Mouse (Mus musculus): ENCODE results near the gene Rnf145.

DNA sequence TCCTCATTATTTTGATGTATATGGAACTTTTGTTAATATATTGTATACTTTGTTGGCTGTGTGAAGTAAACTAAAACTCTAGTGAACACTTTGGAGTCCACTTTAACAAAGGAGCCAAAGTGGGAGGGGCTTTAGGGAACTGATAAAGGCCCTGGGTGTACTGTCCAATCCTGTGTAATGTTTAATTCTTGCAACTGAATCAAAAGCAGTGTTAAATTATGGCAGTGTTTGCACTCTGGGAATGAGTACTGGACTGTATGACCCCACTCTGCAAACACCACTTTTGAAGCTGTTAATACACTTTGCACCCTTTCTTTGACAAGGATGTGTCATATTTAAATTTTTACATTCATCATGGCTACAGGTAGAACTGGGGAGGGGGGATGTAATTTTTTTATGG, 46.2 kb downstream of the Rnf145 start:
- no peak for TF ChIP-seq CTCF (IDR thresholded peaks at IDR 0.05; ENCODE audit: low read depth)
- no peak for TF ChIP-seq EP300 (IDR thresholded peaks at IDR 0.05; ENCODE audit: low read depth)

Measured in heart, postnatal 0 days (tissue).